Mouse (Mus musculus) midbrain, embryonic 15.5 days (tissue): ENCODE data around the gene Ifnar1. TPM values are rescaled to one million over a fixed set of nuclear protein-coding genes. Genes with fewer than 3 reads are reported as not detected.

Source experiments
- ATAC-seq: fragments of 200-750 bp; cut with Nextera tagmentation; replicated peaks from 2 replicates; pipeline ENCODE4 v1.8.0; 2017; ENCODE audit warnings: moderate TSS enrichment
- H3K27ac ChIP-seq: fragments of 300-500 bp; sonication (generic); 2 replicates; pipeline ENCODE4 v1.5.1; 2015; ENCODE audit warnings: mild to moderate bottlenecking, inconsistent platforms
- H3K27me3 ChIP-seq: fragments of 300-500 bp; sonication (generic); replicated peaks from 2 replicates; pipeline ENCODE4 v1.6.1; 2015; ENCODE audit warnings: inconsistent platforms
- H3K36me3 ChIP-seq: fragments of 300-500 bp; sonication (generic); replicated peaks from 2 replicates; pipeline ENCODE4 v1.6.1; 2015; ENCODE audit warnings: inconsistent platforms
- H3K4me1 ChIP-seq: fragments of 300-500 bp; sonication (generic); 2 replicates; pipeline ENCODE4 v1.6.1; 2015; ENCODE audit warnings: inconsistent platforms
- H3K4me2 ChIP-seq: fragments of 300-500 bp; sonication (generic); 2 replicates; pipeline ENCODE4 v1.6.1; 2015; ENCODE audit warnings: inconsistent platforms, mild to moderate bottlenecking, moderate library complexity
- H3K4me3 ChIP-seq: fragments of 300-500 bp; sonication (generic); 2 replicates; pipeline ENCODE4 v1.5.1; 2015; ENCODE audit warnings: mild to moderate bottlenecking, inconsistent platforms
- H3K9ac ChIP-seq: fragments of 300-500 bp; sonication (generic); 2 replicates; pipeline ENCODE4 v1.6.1; 2015; ENCODE audit warnings: mild to moderate bottlenecking, inconsistent platforms
- H3K9me3 ChIP-seq: fragments of 300-500 bp; sonication (generic); 2 replicates; pipeline ENCODE4 v1.6.1; 2016; ENCODE audit warnings: inconsistent platforms
- WGBS: fragments of 180-500 bp; shearing (Covaris S2); methylation state at CpG from one replicate; pipeline ENCODE4 v1.1.7; 2015; ENCODE audit warnings: mixed read lengths; 5-methylcytosine and 5-hydroxymethylcytosine counted together
- polyA plus RNA-seq: library from polyadenylated mRNA; unstranded; fragments of >200 nt; fragmentation: Nextera tagmentation; extraction: Ambion mirVana; gene quantifications from 2 replicates; pipeline ENCODE4 v1.2.1, GENCODE M21; 2015

Ifnar1 gene
- polyA plus RNA-seq, 1 experiment from 2014 or later, result 54.7 TPM

DNA sequence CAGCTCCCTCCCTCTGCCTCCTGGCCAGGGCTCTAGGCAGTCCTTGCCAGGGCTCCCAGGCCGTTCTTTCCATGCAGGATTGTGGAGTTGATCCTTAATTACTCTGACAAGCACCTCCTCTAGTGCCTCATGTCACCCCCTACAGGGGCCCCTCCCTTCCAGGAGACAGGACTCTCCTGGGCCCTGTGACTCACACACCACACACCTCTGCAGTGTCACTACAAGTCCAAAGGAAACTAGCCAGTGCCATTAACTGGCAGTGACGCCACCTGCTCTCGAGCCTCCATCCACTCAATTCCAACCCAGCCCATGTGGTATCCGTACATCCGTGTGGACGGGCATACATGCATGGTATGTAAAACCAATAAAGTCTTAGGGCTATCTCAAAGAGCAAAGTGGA lies 49.9 kb downstream of the Ifnar1 start:
- Histone ChIP-seq H3K27ac (no peak overlapping the region), H3K27me3 (no peaks in the 10 kb centered on the region), H3K36me3 (no peaks in the 10 kb centered on the region), H3K4me3 (no peak overlapping the region), H3K4me2 (no peak overlapping the region), H3K4me1 (no peaks in the 10 kb centered on the region), H3K9me3 (no peaks in the 10 kb centered on the region), H3K9ac (no peak overlapping the region)
- no peak for ATAC-seq
- WGBS, result 81% methylated on average over 6 of the region's 6 CpGs

DNA sequence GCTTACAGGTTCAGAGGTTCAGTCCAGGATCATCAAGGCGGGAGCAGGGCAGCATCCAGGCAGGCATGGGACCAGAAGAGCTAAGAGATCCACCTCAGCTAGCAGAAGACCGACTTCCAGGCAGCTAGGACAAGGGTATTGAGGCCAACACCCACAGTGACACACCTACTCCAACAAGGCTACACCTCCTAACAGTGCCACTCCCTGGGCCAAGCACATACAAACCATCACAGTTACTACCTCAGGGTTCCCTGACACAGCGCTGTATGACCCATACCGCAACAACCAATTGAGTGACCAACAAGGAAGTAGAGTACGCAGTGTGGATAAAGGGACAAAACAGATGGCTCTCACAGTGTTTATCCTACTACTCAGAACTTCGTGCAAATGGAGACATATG lies 51.3 kb downstream of the Ifnar1 start:
- Histone ChIP-seq H3K36me3 (no peaks in the 10 kb centered on the region), H3K27me3 (no peaks in the 10 kb centered on the region), H3K4me3 (no peak overlapping the region), H3K9ac (no peak overlapping the region), H3K4me2 (no peak overlapping the region), H3K27ac (no peak overlapping the region), H3K4me1 (peaks cover 2% of the 10 kb centered on the region; the same call in 1 of the 2 replicates), H3K9me3 (no peaks in the 10 kb centered on the region)
- 91% methylated on average over 6 of the region's 6 CpGs for WGBS
- ATAC-seq, result no peak

DNA sequence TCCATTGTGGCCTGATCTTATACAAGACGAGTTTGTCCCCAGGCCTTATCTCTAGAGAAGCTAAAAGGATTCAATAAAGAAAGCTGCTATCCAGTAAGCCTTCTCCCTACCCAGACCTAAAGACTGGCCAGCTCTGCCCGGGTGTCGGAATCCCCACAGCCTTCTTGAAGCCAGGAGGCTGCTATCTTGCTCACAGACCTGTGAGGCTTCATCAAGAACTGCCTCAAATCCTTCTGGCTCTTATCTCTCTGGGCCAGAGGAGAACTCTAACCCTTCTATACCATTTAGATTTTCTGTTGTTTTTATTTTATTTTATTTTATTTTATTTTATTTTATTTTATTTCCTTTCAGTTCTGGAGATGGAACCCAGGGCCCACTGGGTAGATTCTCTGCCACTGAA lies 52.0 kb downstream of the Ifnar1 start:
- H3K4me1 ChIP-seq, result peaks cover 8% of the 10 kb centered on the region; the same call in 1 of the 2 replicates
- ATAC-seq, result no peak
- no peaks in the 10 kb centered on the region for H3K36me3 ChIP-seq
- H3K27ac ChIP-seq, result no peak overlapping the region
- H3K9ac ChIP-seq, result no peak overlapping the region
- H3K4me2 ChIP-seq, result no peak overlapping the region
- no peaks in the 10 kb centered on the region for H3K27me3 ChIP-seq
- H3K9me3 ChIP-seq, result no peaks in the 10 kb centered on the region
- WGBS, result 71% methylated on average over 3 of the region's 3 CpGs
- H3K4me3 ChIP-seq, result no peak overlapping the region

DNA sequence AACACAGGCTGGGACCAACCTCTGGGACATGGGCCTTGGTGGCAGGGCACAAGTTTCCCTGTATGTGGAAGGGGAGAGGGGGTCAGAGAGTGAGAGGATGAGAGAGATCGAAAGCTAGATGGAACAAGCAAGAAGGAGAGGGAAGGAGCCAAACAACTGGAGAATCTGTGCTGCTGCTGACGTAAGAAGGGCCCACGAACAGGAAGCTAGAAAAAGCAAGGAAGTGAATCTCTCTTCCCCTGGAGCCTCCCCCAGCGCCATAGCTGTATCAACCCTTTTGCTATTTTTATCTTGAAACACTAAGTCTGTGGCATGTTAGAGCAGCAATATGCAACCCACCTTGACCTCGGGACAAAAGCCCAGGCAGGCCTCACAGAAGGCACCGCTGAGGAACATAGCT lies 53.0 kb downstream of the Ifnar1 start:
- Histone ChIP-seq H3K4me1 (peaks cover 8% of the 10 kb centered on the region; the same call in 1 of the 2 replicates), H3K27me3 (no peaks in the 10 kb centered on the region), H3K4me2 (no peak overlapping the region), H3K9me3 (no peaks in the 10 kb centered on the region), H3K27ac (no peak overlapping the region), H3K4me3 (no peak overlapping the region), H3K9ac (no peak overlapping the region), H3K36me3 (no peaks in the 10 kb centered on the region)
- ATAC-seq, result no peak
- WGBS, result 83% methylated on average over 6 of the region's 6 CpGs

DNA sequence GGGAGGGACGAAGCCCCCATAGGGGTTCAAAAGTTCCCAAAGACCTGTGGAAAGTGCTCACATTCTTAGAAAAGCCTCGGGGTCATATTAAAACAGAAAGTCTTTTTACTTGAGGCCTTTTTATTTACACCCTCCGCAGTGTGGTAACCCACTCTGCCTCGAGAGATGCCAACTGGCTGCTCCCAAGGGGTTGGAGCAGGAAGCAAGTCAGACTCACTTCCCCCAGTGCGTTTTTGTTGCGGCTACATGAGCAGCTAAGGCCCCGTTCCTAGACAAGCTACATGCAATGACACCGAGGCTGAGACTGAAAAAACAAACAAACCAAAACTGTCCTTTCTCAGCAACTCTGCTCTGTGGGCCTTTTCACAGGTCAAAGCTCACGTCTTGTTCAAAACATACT lies 53.5 kb downstream of the Ifnar1 start:
- Histone ChIP-seq H3K27me3 (no peaks in the 10 kb centered on the region), H3K4me2 (no peak overlapping the region), H3K4me3 (no peak overlapping the region), H3K36me3 (no peaks in the 10 kb centered on the region), H3K9me3 (no peaks in the 10 kb centered on the region), H3K4me1 (peaks cover 8% of the 10 kb centered on the region; the same call in 1 of the 2 replicates), H3K9ac (no peak overlapping the region), H3K27ac (no peak overlapping the region)
- ATAC-seq, result no peak
- WGBS, result 77% methylated on average over 9 of the region's 9 CpGs

DNA sequence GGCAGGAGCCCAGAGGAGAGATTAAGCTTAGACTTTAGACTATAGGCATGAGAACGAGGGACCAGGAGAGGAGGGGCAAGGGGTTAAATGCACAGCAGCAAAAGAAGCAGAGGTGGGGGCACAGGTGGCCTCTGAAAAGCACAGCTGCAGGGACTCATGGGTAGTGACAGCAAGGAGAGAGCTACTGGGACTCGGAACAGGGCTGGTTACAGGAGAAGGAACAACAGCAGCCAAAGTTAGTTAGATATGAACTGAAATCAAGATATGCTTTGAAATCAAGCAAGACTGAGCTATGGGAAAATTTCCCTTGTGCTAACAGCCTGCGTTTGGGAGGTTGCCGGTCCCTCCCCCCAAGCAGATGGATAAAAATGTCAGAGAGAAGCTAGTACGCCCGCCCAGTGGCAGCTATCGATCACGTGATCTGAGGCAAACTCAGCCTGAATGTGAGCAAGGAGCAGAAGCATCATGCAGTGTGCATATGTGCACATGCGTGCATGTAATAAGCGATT lies 56.6 kb downstream of the Ifnar1 start:
- H3K4me1 ChIP-seq, result peaks cover 12% of the 10 kb centered on the region; the same call in 1 of the 2 replicates
- H3K4me2 ChIP-seq, result peak overlapping the region; percentile 39
- 33% methylated on average over 10 of the region's 10 CpGs for WGBS
- peak; percentile 76 for ATAC-seq
- H3K9me3 ChIP-seq, result no peaks in the 10 kb centered on the region
- H3K4me3 ChIP-seq, result peak overlapping the region; percentile 6; the same call in 1 of the 2 replicates
- no peak overlapping the region for H3K9ac ChIP-seq
- H3K36me3 ChIP-seq, result no peaks in the 10 kb centered on the region
- 0 out of 2 replicates have a peak overlapping the region, but pooled peaks have one; percentile 5 for H3K27ac ChIP-seq
- H3K27me3 ChIP-seq, result no peaks in the 10 kb centered on the region

DNA sequence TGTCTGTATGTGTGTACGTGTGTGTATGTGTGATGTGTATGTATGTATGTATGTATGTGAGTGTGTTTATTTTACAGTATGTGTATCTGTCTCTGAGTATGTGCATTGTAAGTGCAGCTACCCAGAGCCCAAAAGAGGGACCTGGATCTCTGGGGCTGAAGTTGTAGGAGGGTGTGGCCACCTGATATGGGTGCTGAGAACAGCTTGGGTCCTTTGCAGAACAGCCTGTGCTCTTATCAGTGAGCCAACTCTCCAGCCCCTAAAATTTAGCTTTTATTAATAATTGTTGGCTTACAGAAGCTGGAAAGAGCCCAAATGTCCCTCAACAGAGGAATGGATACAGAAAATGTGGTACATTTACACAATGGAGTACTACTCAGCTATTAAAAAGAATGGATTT lies 58.6 kb downstream of the Ifnar1 start:
- Histone ChIP-seq H3K27me3 (no peaks in the 10 kb centered on the region), H3K4me3 (no peak overlapping the region), H3K9me3 (no peaks in the 10 kb centered on the region), H3K36me3 (no peaks in the 10 kb centered on the region), H3K4me1 (peaks cover 22% of the 10 kb centered on the region), H3K9ac (no peak overlapping the region), H3K4me2 (no peak overlapping the region), H3K27ac (no peak overlapping the region)
- no peak for ATAC-seq
- 92% methylated on average over 1 of the region's 1 CpGs for WGBS

DNA sequence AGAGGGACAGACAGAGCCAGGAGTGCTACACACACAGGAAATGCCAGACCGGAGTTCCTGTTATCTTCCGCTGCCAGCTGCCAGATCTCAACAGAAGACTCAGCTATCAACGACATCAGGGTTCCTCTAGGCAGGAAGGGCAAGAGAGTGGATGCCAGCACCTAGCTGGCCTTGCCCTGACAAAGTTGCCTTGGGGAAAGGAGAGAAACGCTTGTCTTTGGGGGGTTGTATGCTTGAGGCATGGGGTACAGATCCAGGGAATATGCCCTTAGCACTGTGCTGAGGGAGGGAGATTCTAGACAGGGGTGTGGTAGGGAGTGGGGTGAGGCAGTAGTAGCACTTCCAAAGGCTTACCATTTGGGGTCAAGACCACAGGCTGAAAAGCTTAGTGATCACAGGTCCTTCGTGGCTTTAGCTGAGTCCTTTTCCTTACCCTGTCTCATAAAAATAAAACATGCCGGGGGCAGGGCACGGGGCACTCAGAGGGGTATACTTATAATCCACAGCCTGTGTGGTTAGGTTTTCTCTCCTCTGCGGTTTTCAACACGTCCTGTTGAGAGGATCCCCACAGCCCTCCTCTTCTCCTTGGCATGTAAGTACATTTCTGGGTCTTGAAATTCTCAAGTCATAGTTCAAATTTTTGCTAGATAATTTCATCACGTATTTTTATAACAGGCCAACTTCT lies 60.7 kb downstream of the Ifnar1 start:
- Histone ChIP-seq H3K4me2 (no peak overlapping the region), H3K4me1 (peaks cover 34% of the 10 kb centered on the region), H3K36me3 (no peaks in the 10 kb centered on the region), H3K27me3 (no peaks in the 10 kb centered on the region), H3K4me3 (no peak overlapping the region), H3K9me3 (no peaks in the 10 kb centered on the region), H3K9ac (no peak overlapping the region), H3K27ac (no peak overlapping the region)
- 71% methylated on average over 10 of the region's 10 CpGs for WGBS
- no peak for ATAC-seq

DNA sequence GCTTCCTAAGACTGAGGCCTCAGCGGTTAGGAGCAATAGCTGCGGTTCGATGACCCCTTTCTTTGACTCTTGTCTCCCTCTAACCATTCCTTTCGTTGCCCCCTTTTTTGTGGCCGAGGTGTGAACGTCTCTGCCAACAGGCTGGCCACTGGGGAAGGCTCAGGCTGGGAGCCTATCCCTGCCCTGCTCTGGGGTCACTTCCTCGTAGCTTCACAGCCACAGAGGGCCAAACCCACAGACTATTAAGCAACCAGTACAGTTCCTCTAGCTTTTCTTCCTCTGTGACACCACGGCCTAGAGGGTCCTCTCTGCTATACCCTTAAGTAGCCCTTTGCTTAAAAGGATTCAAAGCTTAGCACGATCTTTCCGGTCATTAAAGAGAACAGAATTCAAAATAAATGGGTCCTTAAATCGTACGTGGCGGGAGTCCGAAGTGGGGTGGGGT lies 61.4 kb downstream of the Ifnar1 start:
- no peak overlapping the region for H3K27ac ChIP-seq
- peak overlapping the region; percentile 91 for H3K9ac ChIP-seq
- H3K27me3 ChIP-seq, result no peaks in the 10 kb centered on the region
- peak overlapping the region; percentile 63 for H3K4me2 ChIP-seq
- no peaks in the 10 kb centered on the region for H3K9me3 ChIP-seq
- ATAC-seq, result peak; percentile 49
- H3K36me3 ChIP-seq, result no peaks in the 10 kb centered on the region
- H3K4me3 ChIP-seq, result peak overlapping the region; percentile 78
- WGBS, result 18% methylated on average over 14 of the region's 14 CpGs
- H3K4me1 ChIP-seq, result peaks cover 31% of the 10 kb centered on the region

DNA sequence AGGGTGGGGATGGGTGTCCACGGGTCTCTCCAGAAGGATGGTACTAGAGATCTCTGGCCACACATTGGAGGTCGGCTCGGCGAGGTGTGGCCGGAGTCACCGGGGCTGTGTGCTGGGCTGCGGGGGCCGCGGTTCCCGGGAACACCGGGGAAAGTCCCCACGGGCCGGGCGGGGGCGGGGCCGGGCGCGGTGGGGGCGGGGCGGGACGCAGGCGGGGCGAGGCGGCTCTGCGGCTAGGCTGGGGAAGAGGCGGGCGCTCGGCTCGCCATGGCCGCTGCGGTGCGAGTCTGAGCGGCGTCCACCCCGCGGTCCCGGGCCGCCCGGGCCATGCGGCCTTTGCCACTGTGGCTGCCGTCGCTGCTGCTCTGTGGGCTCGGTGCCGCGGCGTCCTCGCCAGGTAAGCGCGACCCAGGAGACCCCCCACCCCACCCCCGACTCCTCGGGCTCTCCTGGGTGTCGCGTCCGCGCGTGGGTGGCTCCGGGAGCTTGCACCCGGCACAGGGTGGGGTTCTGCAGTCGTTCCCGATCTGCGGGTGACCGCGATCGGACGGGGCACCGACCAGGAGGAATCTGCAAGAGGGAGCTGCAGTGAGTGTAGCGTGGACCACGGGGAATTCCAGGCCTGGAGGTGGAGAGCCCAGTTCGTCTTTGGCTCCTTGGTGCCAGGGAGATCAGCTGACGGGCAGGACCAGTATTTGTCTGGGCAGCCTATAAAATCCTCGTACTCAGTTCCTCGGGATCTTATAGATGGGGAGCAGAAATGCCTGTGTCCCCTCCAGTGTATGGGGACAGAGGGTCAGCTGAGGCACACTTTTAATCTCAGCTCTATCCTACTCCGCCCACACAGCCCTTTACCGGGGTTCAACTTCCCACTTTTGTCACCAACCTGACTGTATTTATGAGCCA lies 62.1 kb downstream of the Ifnar1 start, which contains the start of gene Ifngr2:
TSS of gene Ifngr2 (plus strand) at position 237 of the 906 bp plus-strand sequence.
- H3K27ac ChIP-seq, result peak within 1 kb of the TSS; percentile 64
- H3K9me3 ChIP-seq, result no peaks in the 10 kb centered on the region
- ATAC-seq, result peak; percentile 87
- H3K4me3 ChIP-seq, result peak within 1 kb of the TSS; percentile 78
- no peaks in the 10 kb centered on the region for H3K36me3 ChIP-seq
- peaks cover 25% of the 10 kb centered on the region for H3K4me1 ChIP-seq
- H3K9ac ChIP-seq, result peak within 1 kb of the TSS; percentile 91
- no peaks in the 10 kb centered on the region for H3K27me3 ChIP-seq
- WGBS, result under 1% methylated on average over 56 of the region's 74 CpGs
- peak within 1 kb of the TSS; percentile 63 for H3K4me2 ChIP-seq

DNA sequence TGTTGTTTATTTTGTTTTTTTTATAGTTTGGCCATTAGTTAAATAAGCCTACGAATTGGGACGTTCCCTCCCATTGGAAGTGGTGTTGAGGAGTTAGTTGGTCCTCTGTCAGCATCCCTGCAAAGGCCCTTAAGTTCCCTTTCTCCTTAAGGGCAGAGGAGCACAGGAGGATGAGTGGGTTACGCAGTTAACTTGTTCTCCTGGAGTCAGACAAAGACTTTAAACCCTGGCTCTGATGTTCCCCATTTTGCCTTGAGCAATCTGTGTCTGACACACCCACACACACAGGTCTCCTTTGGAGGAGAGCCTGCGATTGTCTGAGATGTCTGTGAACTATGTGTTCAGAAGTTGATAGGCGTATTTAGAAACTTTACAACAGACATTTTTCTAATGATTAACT lies 62.9 kb downstream of the Ifnar1 start:
- Histone ChIP-seq H3K9me3 (no peaks in the 10 kb centered on the region), H3K4me2 (peak overlapping the region; percentile 63), H3K4me3 (peak overlapping the region; percentile 78), H3K9ac (peak overlapping the region; percentile 91; the same call in 1 of the 2 replicates), H3K27ac (no peak overlapping the region), H3K36me3 (no peaks in the 10 kb centered on the region), H3K27me3 (no peaks in the 10 kb centered on the region), H3K4me1 (peaks cover 25% of the 10 kb centered on the region)
- no peak for ATAC-seq
- WGBS, result 61% methylated on average over 5 of the region's 5 CpGs

DNA sequence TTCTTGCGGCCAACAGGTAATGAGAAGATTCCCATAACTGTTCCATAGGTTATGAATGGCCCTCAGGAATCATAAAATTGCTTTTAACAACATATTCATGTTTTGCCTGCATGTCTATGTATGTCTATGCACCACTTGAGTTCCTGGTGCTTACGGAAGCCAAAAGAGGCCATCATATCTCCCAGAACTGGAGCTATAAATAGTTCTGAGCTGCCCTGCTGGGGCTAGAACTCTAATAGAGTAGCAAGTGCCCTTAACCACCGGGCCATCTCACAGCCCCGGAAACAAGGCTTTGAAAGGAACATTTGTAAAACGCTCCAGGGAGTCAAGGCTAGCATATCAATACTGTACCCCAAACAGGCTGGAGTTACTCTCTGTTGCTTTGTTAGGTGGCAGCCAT lies 63.5 kb downstream of the Ifnar1 start:
- Histone ChIP-seq H3K4me3 (peak overlapping the region; percentile 78), H3K27ac (no peak overlapping the region), H3K9ac (no peak overlapping the region), H3K9me3 (no peaks in the 10 kb centered on the region), H3K4me1 (peaks cover 25% of the 10 kb centered on the region), H3K27me3 (no peaks in the 10 kb centered on the region), H3K4me2 (peak overlapping the region; percentile 63), H3K36me3 (no peaks in the 10 kb centered on the region)
- 37% methylated on average over 5 of the region's 5 CpGs for WGBS
- no peak for ATAC-seq
